Mouse (Mus musculus): ENCODE data around the gene Tspan11.
A peak's percentile ranks its signal among the peaks of the same experiment; 100 is the strongest.

The Tspan11 gene

DNA sequence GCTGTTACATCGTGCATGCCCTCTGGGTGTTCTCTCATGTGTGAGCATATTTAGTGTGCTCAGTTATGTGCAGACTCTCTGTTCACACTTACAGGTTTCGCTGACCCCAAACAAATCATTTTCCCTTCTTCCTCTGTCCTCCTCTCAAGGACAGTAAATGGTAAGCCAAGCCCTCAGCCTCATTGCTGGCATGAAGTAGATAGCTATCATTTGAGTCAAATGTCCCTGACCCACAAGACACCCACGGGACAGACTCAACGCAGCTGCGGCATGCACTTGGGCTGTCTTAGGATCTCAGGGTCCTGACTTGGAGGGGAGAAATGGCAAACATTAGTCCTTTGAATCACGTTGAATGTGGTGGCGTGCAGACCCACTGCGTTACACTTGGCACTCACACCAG is 55.0 kb downstream of the Tspan11 start:
- DNase-seq, result no peak

- peak; percentile 51 for DNase-seq
Measured at GRCm38 (mm10) chr6:127945725-127946124, 58.3 kb downstream of the Tspan11 start.

- no peak for DNase-seq
Measured at GRCm38 (mm10) chr6:127948656-127949055, 61.3 kb downstream of the Tspan11 start.

DNA sequence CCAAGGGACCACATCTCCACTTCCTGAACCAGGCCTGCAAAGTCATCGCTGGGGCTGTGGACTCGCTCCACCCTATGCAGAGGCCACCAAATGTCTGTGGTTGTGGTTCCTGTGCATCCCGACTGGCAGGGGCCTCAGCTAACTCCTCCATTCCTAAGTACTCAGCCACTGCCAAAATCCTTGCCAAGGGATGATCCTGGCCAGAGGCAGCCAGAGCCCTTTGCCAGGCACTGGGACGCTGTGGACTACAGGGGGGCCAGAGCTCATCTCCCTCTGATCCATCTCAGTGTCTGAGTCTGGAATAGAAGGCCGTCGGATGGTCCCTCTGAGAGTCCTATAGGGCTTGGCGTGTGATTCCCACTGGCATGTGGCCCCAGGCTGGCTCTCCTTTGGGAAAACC is 62.5 kb downstream of the Tspan11 start:
- DNase-seq, result no peak

- no peak for DNase-seq
Measured at GRCm38 (mm10) chr6:127953071-127953470, 65.7 kb downstream of the Tspan11 start.

GRCm38 (mm10) chr6:127956172-127956571 is 68.8 kb downstream of the Tspan11 start:
- DNase-seq, result no peak

- no peak for DNase-seq
Measured at GRCm38 (mm10) chr6:127960203-127960602, 72.8 kb downstream of the Tspan11 start.

- peak; percentile 32 for DNase-seq
Measured at GRCm38 (mm10) chr6:127965497-127965896, 78.1 kb downstream of the Tspan11 start.

DNA sequence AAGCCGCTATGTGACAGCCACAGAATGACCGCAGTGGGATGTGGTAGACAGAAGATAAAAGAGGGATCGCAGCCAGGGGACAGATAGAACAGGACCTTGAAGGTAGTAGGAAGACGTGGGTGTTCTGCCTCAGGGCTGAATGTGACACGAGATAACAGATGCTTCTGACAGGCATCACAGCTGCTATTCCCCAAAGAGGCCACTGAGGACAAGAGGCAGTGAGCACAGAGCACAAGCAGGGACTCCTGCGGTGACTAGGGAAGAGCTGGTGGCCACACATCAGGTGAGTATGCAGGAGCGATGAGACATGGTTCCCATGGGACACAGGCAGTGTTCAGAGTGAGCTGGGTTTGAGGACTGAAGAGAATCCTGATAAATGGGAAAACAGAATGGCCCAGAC is 82.3 kb downstream of the Tspan11 start:
- DNase-seq, result no peak

- DNase-seq, result peak; percentile 47
Measured at GRCm38 (mm10) chr6:127970120-127970519, 82.7 kb downstream of the Tspan11 start.

DNA sequence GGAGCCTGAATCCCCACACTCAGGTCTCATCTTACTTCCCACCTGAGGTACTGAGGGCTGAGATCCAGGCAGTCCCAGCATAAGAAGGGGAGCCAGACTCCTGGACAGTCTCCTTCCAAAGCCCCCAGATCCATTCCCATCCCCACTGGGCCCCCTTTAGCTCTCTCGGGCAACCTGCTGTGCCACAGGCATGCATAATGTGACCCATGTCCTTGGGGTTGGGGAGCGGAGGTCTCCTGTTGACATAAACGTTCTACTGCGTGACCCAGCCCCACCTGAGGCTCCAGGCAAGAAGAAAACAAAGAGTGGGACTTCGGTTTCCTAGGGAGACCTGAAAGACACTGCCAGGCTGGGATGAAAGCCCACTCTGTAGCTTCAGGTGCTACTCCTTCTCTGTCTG is 83.5 kb downstream of the Tspan11 start:
- no peak for DNase-seq

GRCm38 (mm10) chr6:127971931-127972330 is 84.5 kb downstream of the Tspan11 start:
- DNase-seq, result no peak

DNA sequence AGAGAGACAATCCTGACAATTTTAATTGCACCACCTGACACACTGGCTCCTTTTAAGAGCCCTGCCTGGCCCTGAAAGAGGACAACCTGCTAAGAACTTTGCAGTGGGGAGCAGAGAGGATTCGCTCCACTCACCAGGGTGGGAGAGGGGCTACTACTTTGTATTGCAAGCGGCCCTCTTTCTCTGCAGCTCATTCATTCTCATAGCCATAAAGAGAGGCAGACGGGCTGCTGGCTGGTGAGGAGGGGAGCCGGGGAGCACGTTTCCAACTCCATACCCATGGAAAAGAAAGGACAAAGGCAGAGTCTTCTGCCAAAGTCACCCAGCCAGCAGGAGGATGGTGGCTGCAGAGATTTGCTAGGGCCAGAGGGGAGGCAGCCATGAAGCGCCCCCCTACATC is 86.2 kb downstream of the Tspan11 start:
- no peak for DNase-seq

- DNase-seq, result no peak
Measured at GRCm38 (mm10) chr6:127974000-127974399, 86.6 kb downstream of the Tspan11 start.

- DNase-seq, result no peak
Measured at GRCm38 (mm10) chr6:127976695-127977094, 89.3 kb downstream of the Tspan11 start.

DNA sequence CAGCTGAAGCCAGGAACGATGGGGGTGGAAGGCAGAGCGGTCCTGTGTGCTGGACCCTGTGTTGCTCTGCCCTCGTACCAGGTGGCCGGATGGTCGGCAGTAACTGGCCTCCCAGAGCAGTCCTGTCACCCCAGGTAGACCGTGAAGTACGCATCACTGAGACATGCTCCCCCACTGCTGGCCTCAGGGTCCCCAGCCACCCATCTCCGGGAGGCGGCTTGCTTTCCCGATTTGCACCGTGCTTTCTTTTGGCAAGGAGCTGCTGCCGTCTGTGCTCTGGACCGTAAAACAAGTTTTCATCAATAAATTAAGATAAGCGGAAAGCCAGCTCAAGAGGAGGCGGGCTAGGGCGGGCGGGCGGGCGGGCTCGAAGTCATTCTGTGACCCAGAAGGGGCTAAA is 91.6 kb downstream of the Tspan11 start:
- no peak for DNase-seq

- DNase-seq, result no peak
Measured at GRCm38 (mm10) chr6:127979831-127980230, 92.4 kb downstream of the Tspan11 start.

GRCm38 (mm10) chr6:127980381-127981045 is 93.1 kb downstream of the Tspan11 start:
- DNase-seq, result no peak

- no peak for DNase-seq
Measured at GRCm38 (mm10) chr6:127981176-127981575, 93.8 kb downstream of the Tspan11 start.

DNA sequence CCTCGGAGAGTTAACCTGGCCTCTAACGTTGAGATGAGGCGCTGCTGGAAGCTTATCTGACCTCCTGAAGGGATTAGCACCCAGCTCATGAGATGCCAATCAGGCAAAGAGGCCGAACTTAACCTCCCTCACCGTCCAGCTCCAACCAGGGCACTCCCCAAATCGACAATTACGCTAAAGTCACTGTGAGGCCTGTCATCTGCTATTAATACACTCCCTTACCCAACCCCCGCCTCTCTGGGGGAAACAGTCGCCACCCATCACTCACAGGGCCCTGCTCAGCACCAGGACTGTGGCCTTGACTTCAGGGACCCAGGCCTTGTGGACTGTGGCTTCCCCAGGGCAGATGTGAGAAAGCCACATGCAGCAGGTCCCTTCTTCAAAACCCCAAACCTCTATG is 99.0 kb downstream of the Tspan11 start:
- no peak for DNase-seq

- no peak for DNase-seq
Measured at GRCm38 (mm10) chr6:127987374-127987773, 100.0 kb downstream of the Tspan11 start.

DNA sequence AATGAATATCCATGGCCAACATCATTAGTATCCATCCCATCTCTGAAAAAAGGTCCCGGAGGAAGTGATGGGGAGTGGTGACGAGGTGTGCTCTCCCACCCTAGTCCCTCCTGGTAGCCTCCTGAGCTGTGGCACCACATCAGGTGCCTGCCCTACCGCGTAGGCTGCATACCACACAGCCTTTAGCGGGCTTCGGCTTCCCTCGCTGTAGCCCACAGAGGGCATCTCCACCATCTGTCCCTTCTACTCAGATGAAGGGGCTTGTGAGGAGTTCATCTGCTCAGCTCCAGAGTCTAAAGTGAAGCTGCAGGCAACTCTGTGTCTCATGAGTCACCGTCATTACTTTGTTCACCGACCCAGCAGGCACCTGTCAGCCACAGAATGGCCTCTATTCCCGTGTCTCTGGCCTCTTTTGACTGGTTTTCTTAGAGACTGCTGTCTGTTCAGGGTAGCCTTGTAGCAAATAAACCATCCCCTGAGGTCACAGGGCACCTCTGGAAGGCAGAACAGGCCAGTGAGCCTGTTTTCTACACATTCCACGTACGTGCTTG is 101.6 kb downstream of the Tspan11 start:
- DNase-seq, result no peak

DNA sequence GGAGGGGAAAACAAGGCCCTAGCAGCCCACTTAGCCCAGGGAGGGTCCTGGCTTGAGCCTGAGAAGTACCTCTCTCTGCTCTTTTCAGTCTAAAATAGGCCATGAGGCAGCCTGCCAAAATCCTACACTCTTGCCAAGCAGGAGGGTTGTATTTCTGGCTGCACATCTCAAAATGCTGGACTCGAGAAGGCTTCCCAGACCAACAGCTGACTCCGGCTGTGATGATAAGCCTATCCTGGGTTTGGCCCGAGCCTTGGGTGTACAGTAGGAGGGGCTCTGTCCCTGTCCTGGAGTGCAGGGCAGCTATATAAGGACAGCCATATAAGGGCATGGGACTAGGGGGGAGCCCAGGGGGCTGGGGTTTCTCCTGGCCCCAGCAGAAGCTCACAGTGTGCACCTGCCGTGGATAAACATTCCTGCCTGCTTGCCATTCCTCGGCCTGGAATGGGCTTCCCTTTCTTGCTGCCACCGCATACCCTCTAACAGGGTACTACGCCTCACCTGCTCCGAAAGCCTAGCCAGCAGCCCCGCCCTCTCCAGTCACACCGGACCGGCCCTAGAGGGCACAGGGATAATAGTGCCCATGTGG is 102.3 kb downstream of the Tspan11 start:
- peak; percentile 62 for DNase-seq

GRCm38 (mm10) chr6:127991509-127992176 is 104.3 kb downstream of the Tspan11 start:
- DNase-seq, result no peak
